Mouse (Mus musculus) myocyte (in vitro differentiated cells): ENCODE results near the gene Olfr620. TPM values are rescaled to one million over a fixed set of nuclear protein-coding genes. Genes with fewer than 3 reads are reported as not detected.

ENCODE experiments used
- H3K27me3 ChIP-seq: one replicate; pipeline ENCODE4 v1.6.1; 2011; ENCODE audit not compliant: control insufficient read depth, insufficient read depth, insufficient read length
- H3K36me3 ChIP-seq: one replicate; pipeline ENCODE4 v1.6.1; 2011; ENCODE audit not compliant: control insufficient read depth, insufficient read depth
- H3K4me2 ChIP-seq: one replicate; pipeline ENCODE4 v1.6.1; 2011; ENCODE audit warnings: low read depth, control low read depth
- H3K4me3 ChIP-seq: one replicate; pipeline ENCODE4 v1.5.1; 2011; ENCODE audit warnings: mild to moderate bottlenecking, control low read depth, moderate library complexity
- H3K79me2 ChIP-seq: one replicate; pipeline ENCODE4 v1.6.1; 2011; ENCODE audit not compliant: control insufficient read depth, insufficient read depth
- H3ac ChIP-seq: one replicate; pipeline ENCODE4 v1.6.1; 2011; ENCODE audit not compliant: control insufficient read depth, insufficient read length
- CEBPB ChIP-seq: IDR thresholded peaks from 2 replicates; pipeline ENCODE4 v1.6.1; 2011; ENCODE audit warnings: mild to moderate bottlenecking, moderate library complexity; ENCODE audit not compliant: poor library complexity, insufficient read depth, severe bottlenecking
- E2F4 ChIP-seq: IDR thresholded peaks from one replicate; pipeline ENCODE4 v1.6.1; 2011; ENCODE audit warnings: mild to moderate bottlenecking, control low read depth, moderate library complexity; ENCODE audit not compliant: insufficient read depth
- MAX ChIP-seq: IDR thresholded peaks from one replicate; pipeline ENCODE4 v1.6.1; 2011; ENCODE audit warnings: low read depth, mild to moderate bottlenecking, control low read depth
- MYOD1 ChIP-seq, 3 experiments: IDR thresholded peaks; one replicate each; pipeline ENCODE4 v1.6.1; 2011; ENCODE audit warnings: control low read depth in 2 of 3, low read depth in 2 of 3, mild to moderate bottlenecking in 2 of 3, moderate library complexity in 1 of 3; ENCODE audit not compliant: insufficient read length in 2 of 3, control insufficient read depth in 1 of 3
- MYOG ChIP-seq, 3 experiments: IDR thresholded peaks; one replicate each; pipeline ENCODE4 v1.6.1; 2011; ENCODE audit warnings: control low read depth in 2 of 3, low read depth in 2 of 3, mild to moderate bottlenecking in 2 of 3; ENCODE audit not compliant: insufficient read length in 2 of 3, control insufficient read depth in 1 of 3, insufficient read depth in 1 of 3
- POLR2A ChIP-seq: IDR thresholded peaks from one replicate; pipeline ENCODE4 v1.6.1; 2011; ENCODE audit warnings: low read depth, mild to moderate bottlenecking, control low read depth, moderate library complexity; ENCODE audit not compliant: insufficient read length
- POLR2AphosphoS2 ChIP-seq: IDR thresholded peaks from one replicate; pipeline ENCODE4 v1.6.1; 2011; ENCODE audit warnings: low read depth, control low read depth; ENCODE audit not compliant: insufficient read length
- REST ChIP-seq: IDR thresholded peaks from one replicate; pipeline ENCODE4 v1.6.1; 2011; ENCODE audit warnings: mild to moderate bottlenecking, control low read depth, moderate library complexity; ENCODE audit not compliant: insufficient read depth, insufficient read length
- SRF ChIP-seq: IDR thresholded peaks from one replicate; pipeline ENCODE4 v1.6.1; 2011; ENCODE audit warnings: low read depth; ENCODE audit not compliant: control insufficient read depth, insufficient read length
- TCF12 ChIP-seq: IDR thresholded peaks from one replicate; pipeline ENCODE4 v1.6.1; 2011; ENCODE audit warnings: mild to moderate bottlenecking, control low read depth; ENCODE audit not compliant: poor library complexity, insufficient read depth, severe bottlenecking
- TCF3 ChIP-seq: IDR thresholded peaks from one replicate; pipeline ENCODE4 v1.6.1; 2011; ENCODE audit warnings: low read depth, control low read depth; ENCODE audit not compliant: insufficient read length
- USF1 ChIP-seq: IDR thresholded peaks from one replicate; pipeline ENCODE4 v1.6.1; 2011; ENCODE audit warnings: low read depth, mild to moderate bottlenecking, control low read depth, moderate library complexity
- polyA plus RNA-seq: library from polyadenylated mRNA; unstranded; fragments of >200 nt; fragmentation: generic; extraction: Trizol; gene quantifications from one replicate; pipeline ENCODE4 v1.2.1, GENCODE M21; 2012; ENCODE audit warnings: missing spikeins

The Olfr620 gene
- polyA plus RNA-seq, 1 experiment = not detected

DNA sequence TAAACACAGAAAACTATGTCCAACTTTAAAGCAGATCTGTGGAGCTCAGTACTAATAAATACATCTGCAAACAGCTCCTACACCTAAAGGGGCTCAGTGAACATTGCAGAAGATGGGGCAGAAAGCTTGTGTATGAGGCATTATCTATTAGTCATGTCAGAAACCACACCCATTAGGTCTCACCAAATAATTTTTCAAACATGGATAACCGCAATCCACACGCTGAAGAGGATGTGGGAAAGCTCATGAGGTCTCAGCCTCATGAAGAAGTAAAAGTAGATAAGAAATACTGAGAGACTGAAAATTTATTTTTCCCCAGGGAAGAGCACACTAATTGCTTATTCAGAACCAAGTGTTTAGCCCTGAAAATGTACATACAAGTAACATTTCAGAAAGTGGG, 4.9 kb downstream of the Olfr620 start:
- Histone ChIP-seq H3ac (no peak overlapping the region), H3K79me2 (no peaks in the 10 kb centered on the region), H3K4me3 (no peak overlapping the region), H3K36me3 (no peaks in the 10 kb centered on the region), H3K4me2 (no peak overlapping the region), H3K27me3 (no peaks in the 10 kb centered on the region)
- TF ChIP-seq SRF (no peak), REST (no peak), MYOD1 (IDR thresholded peaks at IDR 0.05; ENCODE audit: control insufficient read depth in 1 of 3, insufficient read length in 2 of 3, low read depth in 2 of 3) (no peak), POLR2AphosphoS2 (no peak), CEBPB (no peak), USF1 (no peak), MAX (no peak), MYOG (IDR thresholded peaks at IDR 0.05; ENCODE audit: control insufficient read depth in 1 of 3, insufficient read depth in 1 of 3, insufficient read length in 2 of 3, low read depth in 2 of 3) (no peak)

DNA sequence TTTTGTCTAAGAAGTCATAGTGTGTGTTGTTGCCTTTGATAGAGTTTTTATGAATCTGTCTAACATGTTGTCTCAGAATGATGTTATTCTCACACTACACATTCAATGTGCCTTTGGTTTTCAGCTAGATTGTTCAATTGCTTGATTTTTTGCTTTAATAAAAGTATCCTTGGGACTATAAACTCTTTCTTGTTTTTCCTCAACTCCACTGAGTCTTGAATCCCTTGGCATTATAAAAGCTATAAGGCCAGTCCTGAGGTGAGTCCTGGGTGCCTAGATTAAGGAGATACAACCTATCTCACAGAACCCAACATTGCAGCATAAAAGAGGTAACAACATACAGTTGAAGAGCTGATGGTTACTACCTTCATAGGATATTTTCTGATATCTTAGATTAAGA, 12.1 kb downstream of the Olfr620 start, which contains the start of gene Olfr619:
Gene Olfr619, plus strand, starts transcription at position 301 of the 400 bp plus-strand sequence.
- TF ChIP-seq POLR2AphosphoS2 (no peak), SRF (no peak), TCF12 (no peak), MYOG (IDR thresholded peaks at IDR 0.05; ENCODE audit: control insufficient read depth in 1 of 3, insufficient read depth in 1 of 3, insufficient read length in 2 of 3, low read depth in 2 of 3) (no peak), TCF3 (no peak), REST (no peak), E2F4 (no peak), POLR2A (no peak), CEBPB (no peak), MAX (no peak), USF1 (no peak)
- H3K79me2 ChIP-seq = no peaks in the 10 kb centered on the region
- no peak within 1 kb of the TSS for H3K4me2 ChIP-seq
- no peaks in the 10 kb centered on the region for H3K36me3 ChIP-seq
- no peak within 1 kb of the TSS for H3K4me3 ChIP-seq
- H3ac ChIP-seq = no peak within 1 kb of the TSS
- H3K27me3 ChIP-seq = no peaks in the 10 kb centered on the region

DNA sequence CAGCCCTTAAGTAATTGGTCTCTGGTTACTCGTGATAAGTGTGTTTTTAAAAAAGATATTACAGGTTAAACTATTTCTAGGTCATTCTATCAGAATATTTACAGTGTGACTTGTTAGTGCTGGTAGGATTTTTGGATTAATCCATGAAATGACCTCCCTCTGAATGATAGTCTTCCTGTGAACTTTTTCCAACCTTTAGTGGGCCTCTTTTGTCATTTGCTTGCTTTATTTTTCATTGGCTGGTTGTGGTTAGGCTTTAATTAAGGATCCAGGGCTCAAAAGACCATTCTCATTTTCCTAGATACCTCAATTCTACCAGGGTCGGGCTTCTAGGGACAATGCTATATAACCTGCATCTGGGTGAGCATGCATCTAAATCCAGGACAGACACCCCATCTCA, 22.5 kb downstream of the Olfr620 start, which contains the start of gene Olfr618:
Gene Olfr618, plus strand, starts transcription at position 301 of the 400 bp plus-strand sequence.
- Histone ChIP-seq H3K4me3 (no peak within 1 kb of the TSS), H3K4me2 (no peak within 1 kb of the TSS), H3K36me3 (no peaks in the 10 kb centered on the region), H3ac (no peak within 1 kb of the TSS), H3K79me2 (no peaks in the 10 kb centered on the region), H3K27me3 (no peaks in the 10 kb centered on the region)
- no peak for TF ChIP-seq SRF
- no peak for TF ChIP-seq POLR2AphosphoS2
- TF ChIP-seq E2F4 = no peak
- no peak for TF ChIP-seq TCF3
- no peak for TF ChIP-seq REST
- TF ChIP-seq POLR2A = no peak
- no peak for TF ChIP-seq TCF12
- no peak for TF ChIP-seq MYOD1 (IDR thresholded peaks at IDR 0.05; ENCODE audit: control insufficient read depth in 1 of 3, insufficient read length in 2 of 3, low read depth in 2 of 3)
- TF ChIP-seq MAX = no peak

DNA sequence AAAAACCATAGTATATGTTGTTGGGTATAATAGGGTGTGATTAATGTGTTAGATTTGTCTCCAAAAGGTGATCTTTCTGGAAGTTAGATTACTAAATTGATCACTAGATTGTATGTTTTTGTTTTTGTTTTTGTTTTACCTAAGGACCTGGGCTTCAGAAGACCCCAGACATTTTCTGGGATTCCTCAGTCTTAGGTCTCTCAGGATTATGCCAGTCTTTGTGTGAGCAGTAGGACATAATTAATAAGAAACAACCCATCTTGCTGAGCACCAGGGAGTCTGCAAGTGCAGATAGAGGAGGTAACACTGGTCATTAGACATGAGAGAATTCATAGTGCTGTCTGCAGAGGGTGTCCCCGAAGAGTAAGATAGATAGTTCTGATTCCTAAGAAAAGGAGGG, 39.6 kb downstream of the Olfr620 start, which contains the start of gene Olfr617:
Gene Olfr617, plus strand, starts transcription at position 301 of the 400 bp plus-strand sequence.
- no peak within 1 kb of the TSS for H3K4me2 ChIP-seq
- H3K4me3 ChIP-seq = no peak within 1 kb of the TSS
- H3K27me3 ChIP-seq = no peaks in the 10 kb centered on the region
- no peak within 1 kb of the TSS for H3ac ChIP-seq
- no peaks in the 10 kb centered on the region for H3K36me3 ChIP-seq
- no peak for TF ChIP-seq MYOG (IDR thresholded peaks at IDR 0.05; ENCODE audit: control insufficient read depth in 1 of 3, insufficient read depth in 1 of 3, insufficient read length in 2 of 3, low read depth in 2 of 3)
- no peak for TF ChIP-seq POLR2A
- no peak for TF ChIP-seq USF1
- TF ChIP-seq POLR2AphosphoS2 = no peak
- TF ChIP-seq TCF12 = no peak
- no peak for TF ChIP-seq MYOD1 (IDR thresholded peaks at IDR 0.05; ENCODE audit: control insufficient read depth in 1 of 3, insufficient read length in 2 of 3, low read depth in 2 of 3)
- no peak for TF ChIP-seq REST
- TF ChIP-seq SRF = no peak
- TF ChIP-seq MAX = no peak
- no peak for TF ChIP-seq TCF3
- TF ChIP-seq E2F4 = no peak
- H3K79me2 ChIP-seq = no peaks in the 10 kb centered on the region

DNA sequence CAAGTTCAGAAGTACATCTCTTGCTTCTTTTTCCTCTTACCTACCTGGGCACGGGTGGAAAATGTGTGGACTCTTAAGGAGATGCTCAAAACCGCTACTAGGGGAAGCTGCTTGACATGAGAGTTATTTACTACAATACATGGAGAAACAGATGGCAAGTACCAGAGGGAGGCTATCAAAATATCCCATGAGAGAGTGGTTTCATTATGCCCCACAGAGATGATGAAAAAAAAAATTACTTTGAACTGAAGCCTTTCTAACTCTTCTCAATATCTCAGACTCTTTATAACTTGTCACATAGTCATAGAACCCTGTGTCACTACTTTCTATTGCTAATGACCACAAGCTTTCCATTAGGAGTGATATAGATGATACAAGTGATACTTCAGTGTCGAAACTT, 43.3 kb downstream of the Olfr620 start, which contains the start of gene Olfr616:
Gene Olfr616, minus strand, starts transcription at position 101 of the 400 bp plus-strand sequence.
- TF ChIP-seq TCF12 = no peak
- TF ChIP-seq E2F4 = no peak
- TF ChIP-seq TCF3 = no peak
- TF ChIP-seq CEBPB = no peak
- Histone ChIP-seq H3K79me2 (no peaks in the 10 kb centered on the region), H3ac (no peak within 1 kb of the TSS), H3K27me3 (no peaks in the 10 kb centered on the region), H3K4me2 (no peak within 1 kb of the TSS), H3K4me3 (no peak within 1 kb of the TSS), H3K36me3 (no peaks in the 10 kb centered on the region)
